Mouse (Mus musculus) bone marrow macrophage, adult 2 months (primary cell): ENCODE results near the gene Copz2. TPM values are rescaled to one million over a fixed set of nuclear protein-coding genes. Genes with fewer than 3 reads are reported as not detected.
"Not testable (repeated sequence)": the region's sequence is repeated elsewhere in the genome, so short reads cannot be mapped to it uniquely, and the experiment has no call there.

Experiments
- H3K27ac ChIP-seq: 2 replicates; pipeline ENCODE4 v1.5.1; 2012; ENCODE audit warnings: low read depth, low read length; ENCODE audit not compliant: insufficient read depth
- H3K4me1 ChIP-seq: 2 replicates; pipeline ENCODE4 v1.6.1; 2012; ENCODE audit warnings: low read length; ENCODE audit not compliant: control insufficient read depth, insufficient read depth
- H3K4me3 ChIP-seq: 2 replicates; pipeline ENCODE4 v1.5.1; 2012; ENCODE audit warnings: mild to moderate bottlenecking, low read length, moderate library complexity; ENCODE audit not compliant: insufficient read depth
- CTCF ChIP-seq: IDR thresholded peaks from 2 replicates; pipeline ENCODE4 v1.5.1; 2012; ENCODE audit warnings: low read depth, mild to moderate bottlenecking, low read length, moderate library complexity
- POLR2A ChIP-seq: IDR thresholded peaks from 2 replicates; pipeline ENCODE4 v1.6.1; 2012; ENCODE audit warnings: mild to moderate bottlenecking, low read depth, low read length, borderline replicate concordance
- polyA plus RNA-seq: library from polyadenylated mRNA; stranded (reverse); fragments of >200 nt; gene quantifications from 2 replicates; pipeline ENCODE4 v1.2.4, GENCODE M21; 2012; ENCODE audit not compliant: missing spikeins, insufficient read depth, insufficient read length

Copz2 gene
- polyA plus RNA-seq: 20.2 and 24.7 TPM in 2 replicates

GRCm38 (mm10) chr11:96849681-96850467 is at the start of gene Copz2:
Gene Copz2 (plus strand): TSS chr11:96849870.
- no peaks in the 10 kb centered on the region; the same call in 1 of the 2 replicates for H3K4me1 ChIP-seq
- H3K27ac ChIP-seq: no peak within 1 kb of the TSS
- H3K4me3 ChIP-seq: peak within 1 kb of the TSS; percentile 79

GRCm38 (mm10) chr11:96805606-96806005 is 44.1 kb upstream of the Copz2 start:
- TF ChIP-seq CTCF (no peak), POLR2A (no peak)
- Histone ChIP-seq H3K4me3 (no peak overlapping the region), H3K4me1 (no peaks in the 10 kb centered on the region), H3K27ac (no peak overlapping the region)

More at GRCm38 (mm10) chr11:96849681-96850467, at the start of gene Copz2:
- TF ChIP-seq POLR2A (no peak), CTCF (no peak)

- H3K4me1 ChIP-seq: no peaks in the 10 kb centered on the region
Measured at GRCm38 (mm10) chr11:96808066-96808465, 41.6 kb upstream of the Copz2 start.

GRCm38 (mm10) chr11:96809562-96810235 is 40.0 kb upstream of the Copz2 start:
- no peak overlapping the region for H3K4me3 ChIP-seq
- H3K4me1 ChIP-seq: no peaks in the 10 kb centered on the region
- H3K27ac ChIP-seq: no peak overlapping the region
- no peak for TF ChIP-seq POLR2A
- no peak for TF ChIP-seq CTCF

More at GRCm38 (mm10) chr11:96808066-96808465, 41.6 kb upstream of the Copz2 start:
- TF ChIP-seq CTCF (no peak), POLR2A (no peak)
- Histone ChIP-seq H3K27ac (no peak overlapping the region), H3K4me3 (no peak overlapping the region)

- H3K4me3 ChIP-seq, H3K27ac ChIP-seq, H3K4me1 ChIP-seq: not testable (repeated sequence)
Measured at GRCm38 (mm10) chr11:96811188-96811587, 38.5 kb upstream of the Copz2 start.

GRCm38 (mm10) chr11:96813455-96813854 is 36.2 kb upstream of the Copz2 start:
- Histone ChIP-seq H3K4me3 (no peak overlapping the region), H3K4me1 (no peaks in the 10 kb centered on the region), H3K27ac (no peak overlapping the region)
- TF ChIP-seq CTCF (no peak), POLR2A (no peak)

GRCm38 (mm10) chr11:96813920-96814319 is 35.8 kb upstream of the Copz2 start:
- Histone ChIP-seq H3K4me1 (no peaks in the 10 kb centered on the region), H3K27ac (no peak overlapping the region), H3K4me3 (no peak overlapping the region)
- no peak for TF ChIP-seq POLR2A
- no peak for TF ChIP-seq CTCF

GRCm38 (mm10) chr11:96814443-96814842 is 35.2 kb upstream of the Copz2 start:
- TF ChIP-seq CTCF (no peak), POLR2A (no peak)
- no peak overlapping the region for H3K4me3 ChIP-seq
- no peaks in the 10 kb centered on the region for H3K4me1 ChIP-seq
- H3K27ac ChIP-seq: no peak overlapping the region

- H3K4me1 ChIP-seq: peaks cover 14% of the 10 kb centered on the region
- no peak for TF ChIP-seq POLR2A
- no peak for TF ChIP-seq CTCF
- H3K27ac ChIP-seq: no peak overlapping the region
- no peak overlapping the region for H3K4me3 ChIP-seq
Measured at GRCm38 (mm10) chr11:96815895-96816294, 33.8 kb upstream of the Copz2 start.

- no peak for TF ChIP-seq CTCF
- TF ChIP-seq POLR2A: no peak
- H3K4me3 ChIP-seq: no peak overlapping the region
- H3K27ac ChIP-seq: no peak overlapping the region
- H3K4me1 ChIP-seq: peaks cover 19% of the 10 kb centered on the region
Measured at GRCm38 (mm10) chr11:96816494-96816893, 33.2 kb upstream of the Copz2 start.
